Mouse (Mus musculus): ENCODE measurements around the gene Tmsb15l.

DNA sequence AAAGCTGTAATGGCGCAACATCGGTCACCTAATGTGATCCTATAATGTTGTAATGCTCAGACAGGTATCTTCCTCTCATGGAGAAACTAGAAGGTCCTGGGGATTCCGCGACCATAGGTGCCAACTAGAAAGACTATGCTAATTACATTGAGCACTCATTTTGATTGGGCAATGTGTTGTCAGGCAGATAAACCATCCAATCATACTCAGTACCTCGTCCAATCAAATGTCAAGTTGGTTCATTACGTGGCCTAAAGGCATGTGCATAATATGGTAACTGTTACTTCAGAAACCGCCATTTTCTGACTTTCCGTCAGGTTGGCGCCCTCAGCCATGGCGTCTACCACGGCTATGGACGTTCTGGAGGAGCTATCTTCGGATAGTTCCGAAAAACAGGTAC is 49.6 kb downstream of the Tmsb15l start, which contains the start of gene H2bfm:
- no peak for TF ChIP-seq CTCF (IDR thresholded peaks at IDR 0.05; ENCODE audit: borderline replicate concordance, control insufficient read depth, extremely low read depth, insufficient read depth, low read length, poor library complexity)
- no peak for TF ChIP-seq POLR2A (IDR thresholded peaks at IDR 0.05; ENCODE audit: control insufficient read depth, extremely low read depth, insufficient read depth, low read length, poor library complexity)
